Mouse (Mus musculus) right cerebral cortex, adult 18-20 months (tissue): Measurements from ENCODE around the gene Hes6.
A peak's percentile ranks its signal among the peaks of the same experiment; 100 is the strongest.

Experiments
- DNase-seq: peaks from one replicate; pipeline ENCODE4 v3.0.0; 2022; ENCODE audit warnings: mixed read lengths

Gene Hes6

DNA sequence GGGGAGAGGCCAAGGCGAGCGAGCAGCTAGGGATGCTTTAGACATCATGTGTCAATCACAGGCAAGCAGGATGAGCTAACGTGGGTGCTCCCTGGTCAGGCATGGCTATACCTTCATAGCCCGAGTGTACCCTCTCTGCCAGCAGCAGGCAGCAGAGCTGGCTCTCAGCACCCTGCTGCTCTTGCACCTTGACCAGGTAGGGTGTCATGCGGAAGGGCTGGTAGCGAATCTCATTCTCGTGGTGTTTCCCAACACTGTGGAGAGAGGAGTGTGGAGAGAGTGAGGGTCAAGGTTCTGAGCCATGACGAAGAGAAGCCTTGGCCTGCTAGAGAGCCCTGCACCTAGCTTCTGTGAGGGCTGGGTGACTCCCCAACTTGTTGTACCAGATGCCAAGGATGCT, 25.9 kb upstream of the Hes6 start:
- DNase-seq, result no peak

DNA sequence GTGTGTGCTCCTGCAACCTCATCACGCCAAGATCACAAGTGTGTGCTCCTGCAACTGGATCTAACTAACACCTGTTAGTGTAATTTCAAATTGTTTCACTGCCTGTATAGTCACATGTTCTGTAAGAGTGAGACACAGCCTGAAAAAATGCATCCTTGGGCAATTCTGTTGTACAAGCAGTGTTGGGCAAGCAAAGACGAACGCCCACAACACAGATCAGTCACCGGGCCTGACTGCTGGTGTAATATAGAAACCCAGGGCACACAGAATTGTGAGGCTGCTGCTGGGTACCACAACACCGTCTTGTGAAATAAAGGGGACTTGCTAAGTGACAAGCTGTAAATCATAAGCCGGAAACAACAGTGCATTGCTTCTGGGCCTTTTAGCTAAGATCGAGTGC, 23.7 kb upstream of the Hes6 start:
- DNase-seq, result no peak

DNA sequence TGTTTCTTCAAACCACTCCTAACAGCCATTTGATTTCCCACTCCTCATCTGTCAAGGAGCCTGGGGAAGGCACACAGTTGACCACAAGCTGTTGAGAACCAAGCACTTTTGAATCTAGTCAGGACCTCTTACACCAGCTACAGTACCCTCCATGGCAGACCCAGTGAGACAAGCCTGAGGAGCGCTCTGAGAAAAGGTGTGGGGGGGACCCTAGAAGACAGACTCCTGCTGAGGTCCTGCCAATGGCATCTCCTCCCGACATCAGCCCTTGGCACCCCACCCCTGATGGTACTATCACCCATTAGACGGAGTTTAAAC, 23.2 kb upstream of the Hes6 start:
- DNase-seq, result no peak

DNA sequence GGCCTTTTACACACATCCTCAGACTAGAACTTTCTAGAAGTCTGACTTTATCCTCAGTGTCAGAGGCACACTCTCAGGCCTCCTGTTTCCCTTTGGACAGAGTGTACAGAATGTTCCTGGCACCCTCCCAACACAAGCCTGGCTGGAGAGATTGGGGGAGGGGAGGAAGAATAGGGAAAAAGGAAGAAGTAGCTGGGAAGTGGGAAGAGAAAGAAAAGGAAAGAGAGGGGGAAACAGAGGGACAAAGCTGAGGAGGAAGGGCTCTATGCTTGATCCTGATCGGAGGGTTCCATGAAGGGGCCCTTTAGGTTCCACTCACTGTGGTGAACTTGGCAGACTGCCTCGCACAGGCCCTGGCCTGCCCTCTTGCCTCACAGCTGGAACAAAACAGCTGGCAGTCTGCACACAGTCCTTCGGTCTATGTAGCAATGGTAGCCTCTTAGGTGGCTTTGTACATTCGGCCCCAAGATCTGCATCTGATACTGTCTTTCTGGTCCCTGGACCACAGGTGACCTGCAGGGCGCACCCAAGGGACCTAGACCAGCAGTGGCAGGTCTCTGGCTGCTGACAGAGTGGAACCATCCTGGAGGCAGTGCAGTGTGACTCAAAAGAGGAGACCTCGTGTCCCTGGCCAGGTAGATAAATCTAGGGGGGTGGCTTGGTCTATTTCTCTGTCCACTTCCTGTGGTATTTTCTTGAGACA, 22.7 kb upstream of the Hes6 start:
- DNase-seq, result peak; percentile 36

GRCm38 (mm10) chr1:91435606-91436130, 21.8 kb upstream of the Hes6 start:
- DNase-seq, result no peak

GRCm38 (mm10) chr1:91434905-91435304, 21.1 kb upstream of the Hes6 start:
- DNase-seq, result no peak

DNA sequence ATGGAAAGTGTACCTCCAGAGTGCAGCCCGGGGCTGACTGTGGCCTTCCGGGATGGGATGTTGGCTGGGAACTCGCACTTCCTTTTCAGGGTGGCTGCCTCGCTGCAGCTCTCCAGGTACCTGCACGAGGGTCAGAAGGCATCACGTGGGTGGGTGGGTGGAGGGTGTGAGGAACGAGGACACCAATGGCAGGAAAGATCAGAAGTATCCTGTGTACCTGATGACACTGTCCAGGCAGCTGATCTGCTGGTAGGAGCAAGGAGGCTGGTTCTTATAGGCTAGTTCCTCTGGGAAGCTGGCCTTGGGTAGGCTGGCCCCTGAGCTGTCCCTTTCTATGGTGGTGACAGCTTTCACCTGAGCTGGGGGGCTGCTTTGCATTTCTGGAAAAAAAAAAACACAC, 16.9 kb upstream of the Hes6 start:
- no peak for DNase-seq

- no peak for DNase-seq
Measured at GRCm38 (mm10) chr1:91429212-91429611, 15.4 kb upstream of the Hes6 start.

- peak; percentile 76 for DNase-seq
Measured at GRCm38 (mm10) chr1:91428614-91429013, 14.8 kb upstream of the Hes6 start.

GRCm38 (mm10) chr1:91426397-91426796, 12.6 kb upstream of the Hes6 start:
- DNase-seq, result no peak

DNA sequence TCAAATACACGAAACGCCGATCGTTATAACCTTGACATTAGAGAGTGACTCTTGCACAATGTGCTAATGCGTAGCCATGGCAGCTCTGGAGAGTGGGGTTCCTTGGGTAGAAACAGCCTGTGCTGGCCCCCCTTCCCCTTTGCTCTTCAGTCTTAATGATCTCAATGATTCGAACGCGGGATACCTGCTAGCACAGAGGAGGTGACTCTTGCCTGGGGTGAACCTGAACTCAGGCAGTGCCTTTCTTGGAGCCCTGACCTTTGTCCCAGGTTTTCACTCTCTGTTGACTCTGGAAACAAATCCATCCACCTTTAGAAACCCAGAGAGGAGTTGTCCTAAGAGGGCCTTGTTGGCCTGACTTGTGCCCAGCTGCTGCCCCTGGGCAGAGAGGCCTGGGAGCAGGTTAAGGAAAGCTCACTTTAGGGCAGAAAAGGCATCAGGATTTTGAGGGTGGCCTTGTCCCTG, 6.8 kb upstream of the Hes6 start:
- DNase-seq, result no peak

DNA sequence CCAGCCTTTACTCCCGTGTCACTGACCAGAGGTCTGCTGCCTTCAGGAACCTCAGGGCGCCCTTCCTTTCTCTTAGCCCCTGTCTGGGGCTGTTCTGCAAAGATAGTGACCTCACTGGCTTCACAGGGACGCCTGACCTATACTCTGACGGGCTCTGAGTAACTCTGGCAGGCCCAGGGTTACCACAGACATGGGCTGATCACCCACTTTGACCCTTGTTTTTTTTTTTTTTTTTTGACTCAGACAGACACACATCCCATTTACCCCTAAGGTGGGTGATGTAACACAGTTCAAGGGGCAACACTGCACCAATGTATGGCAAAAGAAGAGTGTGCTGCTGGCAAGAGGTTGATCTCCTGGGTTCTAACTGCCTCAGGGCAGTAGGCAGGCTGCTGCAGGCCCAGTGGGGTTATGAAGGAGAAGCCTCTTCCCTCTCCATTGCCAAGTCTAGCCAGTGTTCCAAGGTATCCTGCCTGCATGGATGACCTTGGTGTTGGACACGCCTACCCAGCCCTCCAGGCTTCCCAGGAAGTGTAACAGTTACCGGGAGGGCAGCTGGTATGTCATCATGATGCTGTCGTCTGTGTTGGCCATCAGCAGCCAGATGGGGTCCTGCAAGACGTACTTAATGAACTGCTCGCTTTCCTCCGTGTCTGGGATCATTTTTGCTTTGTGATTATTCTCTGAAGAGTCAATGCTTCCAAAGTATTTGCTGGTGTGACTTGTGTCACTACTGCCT, 6.2 kb upstream of the Hes6 start:
- DNase-seq, result no peak

DNA sequence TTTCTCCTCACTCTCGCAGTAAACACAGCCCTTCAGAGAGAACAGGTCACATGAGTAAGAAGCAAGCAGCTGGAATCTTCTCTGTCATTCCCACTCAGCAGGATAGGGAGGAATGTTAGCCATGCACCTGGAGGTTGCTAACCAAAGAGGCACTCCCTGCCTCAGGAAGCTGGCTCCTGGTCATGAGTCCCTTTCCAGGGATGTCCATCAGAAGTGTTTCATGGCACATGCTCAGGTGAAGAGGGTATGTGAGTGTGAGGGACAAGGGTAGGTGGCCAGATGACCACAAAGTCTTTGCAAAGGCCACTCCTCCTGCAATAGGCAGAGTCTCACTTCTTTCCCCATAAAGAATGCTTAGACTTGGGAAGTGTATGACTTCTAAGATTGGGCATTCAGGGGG, 4.2 kb upstream of the Hes6 start:
- no peak for DNase-seq

DNA sequence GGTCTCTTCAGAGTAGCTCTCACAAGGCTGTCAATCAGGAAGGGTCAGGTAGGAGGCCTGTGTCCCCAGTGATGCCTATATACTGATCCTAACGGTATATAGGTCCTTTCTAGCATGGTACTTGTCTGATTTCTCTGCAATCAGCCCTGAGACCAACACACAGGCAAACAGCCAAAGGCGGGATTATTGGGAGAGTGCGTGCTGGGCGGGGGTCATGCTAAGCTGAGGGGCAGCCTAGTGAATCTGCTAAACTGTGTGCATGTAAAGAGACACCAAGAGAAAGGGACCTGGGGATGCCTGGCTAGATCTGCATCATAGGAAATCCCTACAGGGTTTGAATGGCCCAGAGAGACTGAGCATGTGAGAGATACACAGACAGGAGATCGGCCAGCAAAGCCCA, 1.5 kb upstream of the Hes6 start:
- no peak for DNase-seq

DNA sequence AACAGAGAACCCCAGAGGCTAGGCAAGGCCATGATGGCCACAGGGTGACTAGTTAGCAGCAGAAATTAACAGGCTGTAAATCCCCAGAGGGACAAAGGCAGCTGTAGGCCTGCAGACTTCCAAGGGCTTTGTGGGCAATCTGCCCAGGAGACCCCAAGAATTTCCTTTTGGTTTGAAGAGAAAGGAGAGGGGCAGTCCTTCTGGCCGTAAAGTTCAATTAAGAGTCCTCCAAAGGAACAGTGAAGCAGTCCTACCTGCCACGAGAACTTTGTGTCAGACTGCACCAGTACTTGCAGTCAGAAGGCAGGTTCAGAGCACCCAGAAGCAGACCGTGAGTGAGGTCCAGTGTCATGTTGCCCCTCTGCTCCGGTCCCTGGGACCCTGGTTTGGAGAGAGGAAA, 1.1 kb upstream of the Hes6 start:
- no peak for DNase-seq

GRCm38 (mm10) chr1:91413536-91413897, 321 bp downstream of the Hes6 start:
- no peak for DNase-seq

- peak; percentile 92 for DNase-seq
Measured at GRCm38 (mm10) chr1:91413030-91413506, 770 bp downstream of the Hes6 start.

DNA sequence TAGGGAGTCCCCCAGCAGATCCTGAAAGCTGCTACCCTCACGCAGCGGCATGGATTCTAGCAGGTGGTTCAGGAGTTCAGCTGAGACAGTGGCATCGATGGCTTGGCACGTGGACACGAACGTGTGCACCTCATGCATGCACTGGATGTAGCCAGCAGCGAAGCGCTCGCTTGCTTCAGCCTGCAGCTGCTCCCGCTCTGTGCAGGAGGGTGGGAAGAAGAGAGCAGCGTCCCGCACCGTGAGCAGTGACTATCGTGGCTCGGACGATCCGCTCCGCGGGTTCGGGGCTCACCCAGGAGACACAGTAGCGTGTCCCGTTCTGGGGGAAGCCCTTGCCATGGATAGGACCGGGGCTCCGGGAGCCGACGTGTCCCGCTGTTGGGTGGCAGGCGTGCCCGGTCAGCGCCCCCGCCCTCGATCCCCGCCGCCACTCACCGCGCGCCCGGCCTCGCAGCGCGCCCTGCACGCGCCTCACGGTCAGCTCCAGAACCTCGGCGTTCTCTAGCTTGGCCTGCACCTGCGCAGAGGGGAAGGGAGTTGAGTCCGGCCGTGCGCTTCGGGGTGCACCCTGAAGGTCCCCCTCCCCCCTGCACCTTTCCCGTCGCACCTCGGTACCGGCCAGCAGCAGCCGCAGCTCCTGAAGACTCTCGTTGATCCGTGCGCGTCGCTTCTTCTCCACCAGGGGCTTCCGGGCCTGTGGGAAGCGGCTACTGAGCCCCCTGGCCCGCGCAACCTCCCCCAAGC, 1.4 kb downstream of the Hes6 start:
- no peak for DNase-seq

DNA sequence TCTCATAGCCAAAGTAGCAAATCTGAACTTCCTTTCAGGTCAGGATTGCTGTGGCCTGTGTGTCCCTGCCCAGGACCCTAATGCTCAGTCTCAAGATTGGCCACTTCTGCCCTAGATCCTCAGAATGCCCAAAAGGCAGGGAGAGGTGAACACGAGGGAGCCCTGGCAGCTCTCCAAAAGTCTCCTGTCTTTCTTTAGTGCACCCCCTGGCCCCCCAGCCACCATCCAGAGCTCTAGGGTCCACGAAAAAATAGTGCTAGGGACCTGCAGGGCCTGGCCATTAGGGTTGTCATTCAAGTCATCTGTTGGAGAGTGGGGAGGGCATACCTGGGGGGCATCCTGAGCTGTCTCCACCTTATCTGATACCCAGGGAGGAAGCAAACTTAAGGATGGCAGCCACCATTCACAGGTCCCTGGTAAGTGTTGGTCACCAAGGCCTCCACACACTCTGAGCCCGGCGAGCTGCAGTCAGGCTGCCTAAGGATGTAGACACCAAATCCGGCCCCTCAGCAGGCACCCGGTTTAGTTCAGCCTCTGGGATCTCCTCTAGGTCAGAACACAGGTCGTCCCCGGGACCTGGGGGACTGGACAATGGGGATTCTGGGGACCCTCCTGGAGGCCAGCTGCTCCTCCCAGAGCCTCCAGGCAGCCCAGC, 2.1 kb downstream of the Hes6 start:
- no peak for DNase-seq

- DNase-seq, result no peak
Measured at GRCm38 (mm10) chr1:91407819-91408218, 6.0 kb downstream of the Hes6 start.

DNA sequence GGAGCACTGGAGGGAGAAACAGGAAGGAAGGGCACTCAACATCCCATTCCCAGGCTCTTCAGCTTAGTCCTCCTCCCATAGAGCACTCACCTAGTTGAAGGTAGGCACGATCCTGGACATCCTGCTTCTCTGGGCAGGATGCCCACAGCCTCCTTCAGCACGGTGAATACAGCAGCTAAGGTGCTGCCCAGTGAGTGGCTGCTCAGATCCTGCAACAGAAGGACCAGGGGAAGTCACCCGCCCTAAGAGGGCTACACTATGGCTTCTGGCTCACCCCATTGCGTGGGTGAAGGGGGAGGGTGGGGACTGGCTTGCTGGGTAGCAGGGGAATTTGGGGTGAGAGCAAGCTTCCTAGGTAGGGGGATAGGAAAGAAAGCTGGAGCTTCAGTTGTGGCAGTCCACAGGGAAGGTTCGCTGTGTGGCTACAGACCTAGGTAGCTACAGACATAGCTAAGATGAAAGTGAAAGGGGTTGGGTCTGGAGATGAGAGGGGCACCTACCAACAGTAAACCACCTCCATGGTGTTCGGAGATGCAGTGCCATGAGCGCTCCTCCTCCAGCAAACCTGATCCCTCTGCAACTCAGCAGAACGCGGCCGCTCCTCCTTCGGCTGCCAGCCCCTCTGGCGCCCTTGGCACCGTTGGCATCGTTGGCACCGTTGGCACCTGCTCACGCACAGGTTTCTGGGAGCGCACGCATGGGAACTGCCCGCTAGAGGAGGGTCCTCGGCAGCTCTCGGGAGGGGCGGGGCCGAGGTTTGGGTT, 8.2 kb downstream of the Hes6 start:
- DNase-seq, result no peak

DNA sequence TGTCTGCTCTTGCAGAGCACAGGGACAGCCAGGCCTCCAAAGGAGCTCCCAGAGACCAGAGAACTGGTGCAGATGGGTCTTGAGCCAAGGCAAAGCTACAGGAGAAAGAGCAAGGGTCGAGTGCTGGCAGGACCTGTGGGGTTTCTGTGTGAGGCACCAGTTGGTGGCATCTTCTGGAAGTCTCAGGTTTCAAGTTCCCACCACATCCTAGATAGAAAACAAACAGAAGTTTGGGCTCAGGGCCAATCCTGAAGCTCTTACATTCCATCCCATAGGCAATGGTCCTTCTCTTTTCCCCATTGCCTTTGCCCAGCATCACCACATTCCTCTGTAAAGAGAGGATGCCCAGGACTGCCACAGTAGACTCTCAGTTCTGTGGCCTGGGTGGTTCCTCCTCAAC, 8.9 kb downstream of the Hes6 start:
- no peak for DNase-seq
